Mouse (Mus musculus): ENCODE measurements around the gene Pcsk6. TPM values are rescaled to one million over a fixed set of nuclear protein-coding genes. Genes with fewer than 3 reads are reported as not detected.

The Pcsk6 gene
- total and polyA plus RNA-seq, 3 experiments, result 0.01 TPM; not detected in 2

GRCm38 (mm10) chr7:66008892-66009273 lies 147.3 kb downstream of the Pcsk6 start:
- Histone ChIP-seq H3K9me3 (replicated peaks; ENCODE audit: insufficient read depth, low read length) (no peaks in the 10 kb centered on the region), H3K9ac (ENCODE audit: control insufficient read depth, low read depth, low read length, poor library complexity, severe bottlenecking) (no peak overlapping the region), H3K27me3 (ENCODE audit: control insufficient read depth in 1 of 2, insufficient read depth in 2 of 2, low read length in 2 of 2) (no peaks in the 10 kb centered on the region; a peak in 1 of 4 replicates), H3K27ac (ENCODE audit: control insufficient read depth, low read depth, low read length) (no peak overlapping the region), H3K79me2 (ENCODE audit: control insufficient read depth, insufficient read depth, low read length, poor library complexity) (no peaks in the 10 kb centered on the region), H3K4me1 (ENCODE audit: control insufficient read depth in 1 of 2, insufficient read depth in 2 of 2, low read length in 2 of 2) (no peaks in the 10 kb centered on the region), H3K36me3 (ENCODE audit: control insufficient read depth in 1 of 2, insufficient read depth in 2 of 2, low read length in 2 of 2) (no peaks in the 10 kb centered on the region), H3K4me3 (ENCODE audit: control insufficient read depth in 1 of 2, insufficient read depth in 1 of 2, low read depth in 2 of 2, low read length in 2 of 2) (no peak overlapping the region)
- DNase-seq (ENCODE audit: low read depth, low spot score), result no peak
- no peak for TF ChIP-seq EP300 (IDR thresholded peaks at IDR 0.05; ENCODE audit: low read depth in 1 of 2, low read length in 2 of 2)
- TF ChIP-seq UBTF (IDR thresholded peaks at IDR 0.05; ENCODE audit: borderline replicate concordance, insufficient read depth, low read depth, low read length), result no peak
- no peak for TF ChIP-seq POLR2AphosphoS5 (IDR thresholded peaks at IDR 0.05; ENCODE audit: borderline replicate concordance, low read depth, low read length)
- no peak for TF ChIP-seq CHD2 (IDR thresholded peaks at IDR 0.05; ENCODE audit: low read length)
- TF ChIP-seq MAX (IDR thresholded peaks at IDR 0.05; ENCODE audit: low read length), result no peak
- TF ChIP-seq JUND (IDR thresholded peaks at IDR 0.05; ENCODE audit: low read depth, low read length), result no peak
- TF ChIP-seq E2F4 (IDR thresholded peaks at IDR 0.05; ENCODE audit: borderline replicate concordance, low read depth, low read length), result no peak
- no peak for TF ChIP-seq ETS1 (IDR thresholded peaks at IDR 0.05; ENCODE audit: low read depth, low read length)
- no peak for TF ChIP-seq GABPA (IDR thresholded peaks at IDR 0.05; ENCODE audit: low read depth, low read length)
- TF ChIP-seq MAFK (IDR thresholded peaks at IDR 0.05; ENCODE audit: borderline replicate concordance, low read depth, low read length), result no peak

- Histone ChIP-seq H3K4me3 (ENCODE audit: control insufficient read depth in 1 of 2, insufficient read depth in 1 of 2, low read depth in 2 of 2, low read length in 2 of 2) (no peak overlapping the region), H3K36me3 (ENCODE audit: control insufficient read depth in 1 of 2, insufficient read depth in 2 of 2, low read length in 2 of 2) (no peaks in the 10 kb centered on the region), H3K4me1 (ENCODE audit: control insufficient read depth in 1 of 2, insufficient read depth in 2 of 2, low read length in 2 of 2) (no peaks in the 10 kb centered on the region), H3K27ac (ENCODE audit: control insufficient read depth, low read depth, low read length) (no peak overlapping the region), H3K9ac (ENCODE audit: control insufficient read depth, low read depth, low read length, poor library complexity, severe bottlenecking) (no peak overlapping the region), H3K9me3 (replicated peaks; ENCODE audit: insufficient read depth, low read length) (no peaks in the 10 kb centered on the region), H3K27me3 (ENCODE audit: control insufficient read depth in 1 of 2, insufficient read depth in 2 of 2, low read length in 2 of 2) (no peaks in the 10 kb centered on the region; a peak in 1 of 4 replicates), H3K79me2 (ENCODE audit: control insufficient read depth, insufficient read depth, low read length, poor library complexity) (no peaks in the 10 kb centered on the region)
- no peak for TF ChIP-seq CTCF (IDR thresholded peaks at IDR 0.05 in 2 of 3, conservative IDR thresholded peaks at IDR 0.05 in 1 of 3; ENCODE audit: control insufficient read depth in 1 of 3, insufficient read depth in 1 of 3, low read depth in 2 of 3, low read length in 3 of 3, poor library complexity in 1 of 3, severe bottlenecking in 1 of 3)
- TF ChIP-seq NELFE (IDR thresholded peaks at IDR 0.05; ENCODE audit: low read depth, low read length), result no peak
- TF ChIP-seq CHD2 (IDR thresholded peaks at IDR 0.05; ENCODE audit: low read length), result no peak
- TF ChIP-seq MYC (IDR thresholded peaks at IDR 0.05; ENCODE audit: low read depth, low read length), result no peak
- no peak for DNase-seq (ENCODE audit: low read depth, low spot score)
Measured at GRCm38 (mm10) chr7:66010518-66010917, 149.0 kb downstream of the Pcsk6 start.

GRCm38 (mm10) chr7:66027747-66028146 lies 166.2 kb downstream of the Pcsk6 start:
- Histone ChIP-seq H3K4me1 (ENCODE audit: control insufficient read depth in 1 of 2, insufficient read depth in 2 of 2, low read length in 2 of 2) (no peaks in the 10 kb centered on the region), H3K9me3 (replicated peaks; ENCODE audit: insufficient read depth, low read length) (no peaks in the 10 kb centered on the region), H3K27me3 (ENCODE audit: control insufficient read depth in 1 of 2, insufficient read depth in 2 of 2, low read length in 2 of 2) (no peaks in the 10 kb centered on the region), H3K4me3 (ENCODE audit: control insufficient read depth in 1 of 2, insufficient read depth in 1 of 2, low read depth in 2 of 2, low read length in 2 of 2) (no peak overlapping the region), H3K9ac (ENCODE audit: control insufficient read depth, low read depth, low read length, poor library complexity, severe bottlenecking) (no peak overlapping the region), H3K36me3 (ENCODE audit: control insufficient read depth in 1 of 2, insufficient read depth in 2 of 2, low read length in 2 of 2) (no peaks in the 10 kb centered on the region), H3K27ac (ENCODE audit: control insufficient read depth, low read depth, low read length) (no peak overlapping the region), H3K79me2 (ENCODE audit: control insufficient read depth, insufficient read depth, low read length, poor library complexity) (no peaks in the 10 kb centered on the region)
- TF ChIP-seq CTCF (IDR thresholded peaks at IDR 0.05 in 2 of 3, conservative IDR thresholded peaks at IDR 0.05 in 1 of 3; ENCODE audit: control insufficient read depth in 1 of 3, insufficient read depth in 1 of 3, low read depth in 2 of 3, low read length in 3 of 3, poor library complexity in 1 of 3, severe bottlenecking in 1 of 3), result peak in 2 of 3 experiments; percentile 36 to 45; a peak in 4 of 6 replicates
- TF ChIP-seq SMC3 (IDR thresholded peaks at IDR 0.05; ENCODE audit: low read depth, low read length), result peak; percentile 61
- TF ChIP-seq RAD21 (IDR thresholded peaks at IDR 0.05; ENCODE audit: low read depth, low read length), result peak; percentile 24
- TF ChIP-seq JUND (IDR thresholded peaks at IDR 0.05; ENCODE audit: low read depth, low read length), result no peak
- peak; percentile 12 for DNase-seq (ENCODE audit: low read depth, low spot score)
